Mouse (Mus musculus) cerebellum, adult 11-12 months (tissue): ENCODE data around the gene Glrp1.

ENCODE experiments used
- DNase-seq: peaks from one replicate; pipeline ENCODE4 v3.0.0; 2022

Glrp1 gene

GRCm38 (mm10) chr1:88491617-88492378, 18.1 kb downstream of the Glrp1 start:
- no peak for DNase-seq

DNA sequence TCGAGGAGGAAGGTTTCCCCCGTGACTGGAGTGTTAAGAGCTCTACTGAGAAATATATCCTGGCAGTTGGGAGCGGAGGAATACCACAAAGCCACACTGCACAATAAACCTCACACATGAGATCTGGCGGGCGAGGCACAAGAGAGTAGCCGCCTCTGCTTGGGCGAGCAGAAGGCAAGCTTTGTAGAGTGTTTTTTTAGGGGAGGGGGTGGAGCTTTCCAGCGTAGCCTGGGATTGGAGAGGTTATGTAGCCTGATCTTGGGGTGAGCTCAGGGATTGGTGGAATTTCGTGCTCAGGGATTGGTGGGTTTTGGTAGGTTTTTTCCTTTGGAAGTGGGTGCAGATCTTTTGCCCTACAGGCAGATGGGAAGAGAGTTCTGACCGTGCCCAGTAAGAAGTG, 19.7 kb downstream of the Glrp1 start:
- DNase-seq: no peak

DNA sequence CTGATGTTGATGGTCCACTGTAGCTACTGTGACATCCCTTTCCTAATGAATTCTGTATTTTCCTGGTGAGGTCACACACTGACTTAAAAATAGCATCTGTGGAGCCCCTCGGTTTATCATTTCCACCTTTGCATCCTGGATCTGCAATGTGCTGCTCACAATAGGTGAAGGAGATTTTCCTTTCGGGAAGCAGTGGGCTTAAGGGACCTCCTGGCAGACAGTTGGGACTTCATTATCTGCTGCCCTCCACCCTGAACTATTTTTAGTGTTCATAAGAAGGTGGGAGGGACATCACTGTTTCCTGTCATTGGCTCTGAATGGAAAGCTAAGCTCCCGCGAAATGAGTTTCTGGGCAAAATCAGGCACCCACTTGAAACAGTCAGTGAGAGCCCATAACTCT, 20.9 kb downstream of the Glrp1 start:
- no peak for DNase-seq

DNA sequence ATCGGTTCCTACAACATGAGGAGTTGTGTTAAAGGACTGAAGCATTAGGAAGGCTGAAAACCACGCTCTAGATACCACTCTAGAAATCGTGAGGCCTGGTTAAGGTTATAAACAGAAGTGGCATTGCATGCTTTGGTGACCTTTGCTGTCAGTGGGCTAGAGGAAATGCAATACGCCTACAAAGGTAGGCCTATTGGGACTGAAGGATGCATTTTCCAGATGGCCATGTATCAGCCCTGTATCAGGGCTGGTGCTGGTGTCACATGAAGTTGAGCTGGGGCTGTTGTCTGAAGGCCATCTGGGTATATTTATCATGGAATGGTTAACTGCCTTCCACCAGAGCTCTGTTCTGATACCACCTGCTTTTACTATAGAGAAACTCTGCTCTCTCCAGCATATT, 23.5 kb downstream of the Glrp1 start:
- no peak for DNase-seq

DNA sequence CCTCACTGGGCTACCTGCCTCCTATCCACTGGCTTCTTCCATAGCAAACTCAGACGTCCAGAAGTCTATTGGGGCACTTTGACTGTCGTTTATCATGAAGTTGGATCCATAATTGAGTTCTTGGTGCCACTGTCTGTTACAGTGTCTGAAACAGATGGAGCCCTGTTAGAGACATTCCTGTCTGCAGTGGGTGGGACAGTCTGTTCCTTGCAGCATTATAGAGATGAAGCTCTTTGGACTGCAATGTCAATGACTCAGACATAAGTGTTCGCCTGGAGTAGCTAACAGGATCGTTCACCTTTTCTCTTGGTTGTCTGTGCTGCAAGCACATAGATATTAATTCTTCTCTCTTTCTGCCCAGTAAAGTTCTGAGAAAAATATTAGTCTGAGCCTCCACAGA, 25.8 kb downstream of the Glrp1 start:
- no peak for DNase-seq

- no peak for DNase-seq
Measured at GRCm38 (mm10) chr1:88482142-88483099, 27.4 kb downstream of the Glrp1 start.

DNA sequence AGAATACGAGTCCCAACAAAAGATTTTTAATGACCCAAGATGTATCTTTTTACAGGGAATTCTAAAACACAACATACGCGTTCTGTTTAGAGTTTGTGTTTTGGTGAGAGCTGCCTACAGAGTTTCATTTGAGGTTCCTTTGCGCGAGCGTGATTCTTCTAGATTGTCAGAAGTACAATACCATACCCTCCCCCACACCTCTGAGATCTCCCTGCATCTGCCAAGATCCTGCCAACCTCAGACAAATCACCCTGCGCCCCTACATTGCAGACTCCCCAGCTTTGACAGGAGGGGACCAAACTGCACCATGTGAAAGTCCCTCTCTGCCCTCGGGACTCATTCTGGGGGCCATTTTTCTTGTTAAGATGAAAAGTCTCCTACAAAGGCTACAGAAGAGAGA, 29.3 kb downstream of the Glrp1 start:
- DNase-seq: no peak

GRCm38 (mm10) chr1:88478205-88478604, 31.7 kb downstream of the Glrp1 start:
- no peak for DNase-seq

DNA sequence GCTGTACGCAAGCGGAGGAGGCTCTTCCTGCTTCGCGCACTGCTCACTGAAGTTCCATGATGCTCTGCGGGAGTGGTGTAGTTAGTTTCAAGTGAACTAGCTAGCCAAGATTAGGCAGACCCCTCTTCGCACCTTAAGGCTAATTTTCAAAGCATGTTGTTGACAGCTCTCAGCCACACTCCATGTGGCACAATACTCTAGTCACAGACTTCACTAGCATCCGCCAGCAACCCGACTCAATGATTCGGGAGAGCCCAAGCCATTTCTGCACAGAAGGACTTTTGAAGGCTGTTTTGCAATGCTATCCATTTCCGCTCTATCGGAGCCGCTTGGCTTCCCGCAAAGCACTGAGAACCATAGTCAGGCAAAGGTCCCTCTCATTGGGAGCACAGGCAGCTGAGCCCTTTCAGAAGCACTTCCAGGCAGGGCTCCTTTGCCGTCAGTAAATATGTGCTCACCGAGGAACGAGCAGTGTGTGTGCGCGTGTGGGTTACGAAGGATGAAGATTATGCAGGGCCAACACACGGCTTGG, 33.2 kb downstream of the Glrp1 start:
- DNase-seq: no peak

DNA sequence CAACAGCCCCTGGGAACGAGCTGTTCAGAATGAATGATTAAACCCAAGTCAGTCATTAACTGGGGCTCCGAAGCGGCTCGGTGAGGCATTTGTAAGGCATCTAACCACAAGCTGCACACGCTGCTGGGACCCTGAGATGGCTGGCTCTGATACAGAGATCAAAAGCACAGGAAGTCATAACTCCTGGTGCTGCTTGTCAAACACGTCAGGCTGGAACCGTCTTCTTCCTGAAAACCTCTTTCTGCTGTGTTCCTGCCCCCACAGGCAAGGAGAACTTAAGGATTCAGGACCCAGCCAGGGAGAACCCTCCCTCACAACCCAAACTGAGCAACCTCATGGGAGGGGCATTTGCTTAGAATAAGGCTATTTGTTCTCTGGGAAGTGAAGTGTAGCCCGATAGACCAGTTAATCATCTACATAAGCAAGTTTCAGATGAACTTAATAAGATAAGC, 34.3 kb downstream of the Glrp1 start:
- no peak for DNase-seq

DNA sequence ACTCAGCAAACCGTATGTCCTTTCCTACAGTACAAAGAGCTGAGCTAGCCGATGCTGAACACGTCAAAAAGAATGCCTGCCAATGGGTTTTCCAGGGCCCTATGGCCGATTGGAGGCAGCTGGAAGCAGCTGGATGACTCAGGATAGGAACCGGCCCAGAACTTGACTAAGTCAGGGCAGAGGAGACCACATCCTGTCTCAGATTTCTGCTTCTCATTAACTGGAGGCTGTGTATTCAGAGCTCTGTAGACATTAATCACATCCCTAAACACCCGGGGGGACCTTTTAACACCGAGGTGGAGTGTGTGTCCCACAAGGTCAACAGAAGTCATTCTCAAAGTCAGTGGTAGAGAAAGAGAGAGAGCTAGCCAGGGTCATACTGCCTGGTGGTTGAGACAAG, 35.3 kb downstream of the Glrp1 start:
- DNase-seq: no peak

GRCm38 (mm10) chr1:88473899-88474298, 36.0 kb downstream of the Glrp1 start:
- no peak for DNase-seq

DNA sequence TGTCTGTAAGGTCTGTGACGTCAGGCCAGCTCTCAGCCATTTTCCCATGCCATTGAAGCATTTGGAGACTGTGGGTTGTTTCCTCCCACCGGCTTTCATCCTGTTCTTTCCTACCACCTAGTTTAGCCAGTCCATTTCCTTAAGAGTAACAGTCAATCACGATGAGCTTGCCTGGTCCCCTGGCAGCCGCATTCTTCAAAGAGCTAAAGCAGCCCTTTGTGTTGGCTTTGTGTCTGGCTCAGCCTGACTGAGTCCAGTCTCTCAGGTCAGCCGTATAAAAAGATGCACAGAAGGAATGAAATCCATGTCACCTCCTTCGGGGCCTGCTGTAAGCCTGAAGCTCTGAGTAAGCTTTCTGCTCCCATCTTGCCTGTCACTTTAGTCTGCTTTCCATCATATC, 37.6 kb downstream of the Glrp1 start:
- no peak for DNase-seq

DNA sequence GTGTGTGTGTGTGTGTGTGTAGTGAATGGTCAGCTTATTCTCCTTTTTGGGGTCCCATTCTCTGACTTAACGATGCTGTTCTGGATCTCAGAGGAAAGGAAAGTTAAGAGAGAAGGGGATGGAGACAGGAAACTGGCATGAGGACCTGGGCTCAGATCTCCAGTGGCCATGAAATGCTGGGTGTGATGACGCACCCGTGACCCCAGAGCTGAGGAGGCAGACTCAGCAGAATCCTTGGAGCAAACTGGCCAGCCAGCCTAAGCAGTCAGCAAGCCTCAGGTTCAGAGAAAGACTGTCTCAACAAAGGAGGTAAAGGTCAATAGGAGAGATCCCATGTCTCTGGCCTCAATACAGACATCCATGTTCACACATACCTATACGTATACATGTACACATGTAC, 40.1 kb downstream of the Glrp1 start:
- DNase-seq: no peak

- no peak for DNase-seq
Measured at GRCm38 (mm10) chr1:88468335-88468734, 41.5 kb downstream of the Glrp1 start.

GRCm38 (mm10) chr1:88467866-88468265, 42.0 kb downstream of the Glrp1 start:
- DNase-seq: no peak

DNA sequence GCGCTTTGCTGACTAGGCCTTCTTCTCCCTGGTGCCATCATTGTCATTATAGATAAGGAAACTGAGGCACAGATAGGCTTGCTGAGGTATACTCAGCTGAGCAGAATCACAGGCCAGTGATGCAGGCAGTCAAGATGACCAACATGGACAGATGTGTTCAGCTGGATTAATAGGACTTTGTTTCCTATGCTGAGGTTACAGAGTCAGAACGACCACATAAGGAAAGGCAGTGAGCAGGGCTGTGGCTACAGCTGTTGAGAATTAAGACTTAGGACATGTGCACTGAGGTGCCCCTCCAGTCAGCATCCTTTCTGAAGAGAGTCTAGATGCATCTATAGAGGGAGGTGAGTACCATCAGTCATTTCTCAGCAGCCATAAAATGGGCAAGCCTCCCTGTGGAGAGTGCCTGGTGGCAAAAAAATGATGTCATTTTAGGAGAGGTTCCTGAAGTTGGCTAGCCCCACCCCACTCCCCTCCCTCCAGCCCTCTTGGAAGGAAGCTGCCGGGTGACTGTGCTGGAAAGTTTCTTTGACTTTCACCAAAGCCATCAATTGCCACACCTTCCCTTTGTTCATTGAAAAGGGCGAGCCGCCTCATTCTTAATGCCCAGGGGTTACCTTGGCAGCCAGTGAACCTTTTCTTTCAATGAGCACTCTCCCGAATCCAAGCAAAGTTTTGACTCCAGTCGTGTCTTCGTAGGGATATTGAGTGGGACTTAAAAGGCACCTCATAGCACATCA, 43.4 kb downstream of the Glrp1 start:
- no peak for DNase-seq

- DNase-seq: no peak
Measured at GRCm38 (mm10) chr1:88465722-88466121, 44.1 kb downstream of the Glrp1 start.

- no peak for DNase-seq
Measured at GRCm38 (mm10) chr1:88464109-88464905, 45.6 kb downstream of the Glrp1 start.

GRCm38 (mm10) chr1:88463241-88463640, 46.6 kb downstream of the Glrp1 start:
- no peak for DNase-seq

- no peak for DNase-seq
Measured at GRCm38 (mm10) chr1:88462484-88462883, 47.4 kb downstream of the Glrp1 start.

DNA sequence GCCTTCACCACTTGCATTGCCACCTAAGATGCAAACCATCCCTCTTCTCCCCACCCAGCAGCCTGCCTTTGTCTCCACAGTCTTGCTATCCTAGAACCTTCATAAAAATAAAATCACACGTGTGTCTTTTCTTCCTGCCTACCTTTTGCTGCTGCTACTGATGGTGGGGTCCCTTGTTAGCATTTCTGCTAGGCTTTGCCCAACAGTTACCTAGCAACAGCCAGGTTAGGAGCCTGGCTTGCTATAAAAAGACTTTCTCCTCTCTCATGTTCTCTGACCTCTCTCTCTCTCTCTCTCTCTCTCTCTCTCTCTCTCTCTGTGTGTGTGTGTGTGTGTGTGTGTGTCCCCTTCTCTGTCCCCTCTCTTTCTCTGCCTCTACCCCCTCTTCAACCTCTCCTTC, 48.8 kb downstream of the Glrp1 start:
- DNase-seq: no peak
